Mouse (Mus musculus) B cell, adult 2 months (primary cell): Measurements from ENCODE around the gene Psmb3.

Source experiments
- DNase-seq, 2 experiments: peaks; one replicate each; pipeline ENCODE4 v3.0.0; 2022

Psmb3 gene

GRCm38 (mm10) chr11:97761638-97762037 lies 58.4 kb downstream of the Psmb3 start:
- DNase-seq = no peak
